Mouse (Mus musculus) kidney, adult 2 months (tissue): Measurements from ENCODE around the gene Tmem234.
A peak's percentile ranks its signal among the peaks of the same experiment; 100 is the strongest.

Source experiments
- CTCF ChIP-seq: fragments of 200-500 bp; conservative IDR thresholded peaks from 2 replicates; pipeline ENCODE4 v1.5.1; 2011; ENCODE audit warnings: low read depth, mild to moderate bottlenecking, control low read depth, low read length, moderate library complexity, mixed read lengths; ENCODE audit not compliant: insufficient read depth, insufficient read length
- POLR2A ChIP-seq: fragments of 200-500 bp; IDR thresholded peaks from one replicate; pipeline ENCODE4 v1.6.1; 2011; ENCODE audit warnings: low read depth, low read length, control low read depth

DNA sequence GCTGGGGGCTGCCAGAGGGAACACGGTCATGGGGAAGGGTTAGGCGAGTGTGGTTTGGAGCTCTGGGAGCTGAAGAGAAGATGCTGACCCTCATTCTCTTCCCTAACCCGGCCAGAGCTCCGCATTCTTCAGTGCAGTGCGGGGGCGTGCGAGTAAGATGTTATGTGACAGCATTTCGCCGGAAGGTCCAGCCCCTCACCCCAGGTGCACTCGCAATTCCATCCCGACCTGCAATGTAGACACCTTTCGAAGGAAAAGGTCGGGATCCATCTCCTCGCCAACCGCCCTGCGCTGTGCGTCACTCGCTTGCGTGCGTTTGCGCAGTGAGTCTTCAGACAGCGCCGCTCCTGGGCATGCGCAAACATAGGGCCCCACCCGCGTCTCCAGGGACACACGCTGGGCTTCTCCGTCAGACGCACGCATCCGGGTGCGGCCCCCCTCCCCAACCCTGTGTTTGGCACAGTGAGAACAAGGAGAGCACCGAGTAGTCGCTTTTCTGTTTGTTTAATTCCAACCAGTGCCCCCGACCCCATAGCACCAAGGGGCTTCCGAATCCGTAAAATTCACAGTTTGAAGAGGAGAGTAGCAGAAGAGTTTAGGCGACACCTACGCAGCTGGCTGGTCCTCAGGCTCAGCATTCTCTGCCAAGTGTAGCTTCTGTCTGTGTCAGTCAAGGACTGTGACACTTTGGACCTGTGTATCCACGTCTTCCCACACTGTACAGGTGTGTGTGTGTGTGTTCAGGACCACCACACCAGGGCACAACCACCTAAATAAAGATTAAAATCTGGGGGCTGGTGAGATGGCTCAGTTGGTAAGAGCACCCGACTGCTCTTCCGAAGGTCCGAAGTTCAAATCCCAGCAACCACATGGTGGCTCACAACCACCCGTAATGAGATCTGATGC, 18.6 kb downstream of the Tmem234 start, which contains the start of gene Iqcc:
- no peak for TF ChIP-seq CTCF
- peak; percentile 99 for TF ChIP-seq POLR2A
